Mouse (Mus musculus): ENCODE results near the gene Ftl1-ps1. TPM values are rescaled to one million over a fixed set of nuclear protein-coding genes. Genes with fewer than 3 reads are reported as not detected.

The Ftl1-ps1 gene
- 114 and 117 TPM in 2 replicates for polyA plus RNA-seq (2016; fragmentation: Nextera tagmentation; extraction: Ambion mirVana)

DNA sequence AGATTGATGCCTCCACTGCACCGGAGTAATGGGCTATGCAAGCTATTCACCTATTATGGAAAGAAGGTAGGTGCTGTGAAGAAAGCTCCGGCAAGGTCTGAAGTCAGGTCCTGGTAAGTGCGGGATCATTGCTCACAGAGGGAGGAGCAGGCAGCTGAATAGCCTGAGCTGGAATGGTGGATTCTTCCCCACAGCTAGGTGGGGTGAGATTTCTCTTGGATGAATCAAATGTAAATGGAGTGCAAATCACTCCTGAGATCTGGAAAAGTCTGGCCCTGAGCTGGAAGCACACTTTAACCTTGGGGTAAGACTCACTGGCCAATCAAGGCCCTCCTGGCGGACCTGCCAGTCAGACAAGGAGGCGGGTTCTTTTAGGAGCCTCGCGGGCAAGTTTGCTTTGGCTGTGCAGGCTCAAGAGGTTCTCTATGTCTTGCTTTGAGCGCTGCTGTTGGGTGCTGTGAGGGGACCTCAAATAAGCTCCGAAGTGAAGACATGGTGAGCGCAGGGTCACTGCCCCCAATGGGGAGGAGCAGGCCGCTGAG is at the start of gene Ftl1-ps1:
Ftl1-ps1 (plus strand) TSS at position 397 of the 542 bp plus-strand sequence.
- no peak within 1 kb of the TSS for H3K27ac ChIP-seq
- WGBS (ENCODE audit: insufficient replicate concordance) = 18% methylated on average over 11 of the region's 11 CpGs
- no peak within 1 kb of the TSS for H3K9ac ChIP-seq
- H3K4me1 ChIP-seq = no peaks in the 10 kb centered on the region
- H3K27me3 ChIP-seq (replicated peaks) = peaks cover 16% of the 10 kb centered on the region
- H3K4me2 ChIP-seq = peak within 1 kb of the TSS; percentile 29
- no peak for ATAC-seq
- no peaks in the 10 kb centered on the region for H3K9me3 ChIP-seq (replicated peaks)
- no peaks in the 10 kb centered on the region for H3K36me3 ChIP-seq
- no peak within 1 kb of the TSS for H3K4me3 ChIP-seq

GRCm38 (mm10) chr13:74350435-74350906 is 49.0 kb upstream of the Ftl1-ps1 start:
- H3K27ac ChIP-seq = peak overlapping the region; percentile 91

DNA sequence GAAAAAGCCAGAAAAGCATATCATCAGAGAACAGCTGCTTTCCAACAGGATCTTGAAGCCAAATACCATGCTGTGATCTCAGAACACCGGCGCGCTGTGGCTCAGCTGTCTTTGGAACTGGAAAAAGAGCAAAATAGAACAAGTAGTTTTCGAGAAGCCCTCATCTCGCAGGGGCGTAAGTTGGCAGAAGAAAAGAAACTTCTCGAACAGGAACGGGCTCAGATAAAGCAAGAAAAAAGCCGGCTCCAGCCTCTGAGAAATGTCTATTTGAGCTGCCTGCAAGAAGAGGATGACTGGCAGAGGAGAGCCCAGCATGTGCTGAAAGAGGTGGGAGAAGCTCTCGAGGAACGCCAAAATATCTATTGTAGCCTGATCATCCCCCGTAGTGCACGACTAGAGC is 43.0 kb upstream of the Ftl1-ps1 start:
- 91% methylated on average over 13 of the region's 13 CpGs for WGBS (ENCODE audit: insufficient replicate concordance)
- Histone ChIP-seq H3K36me3 (peaks cover 90% of the 10 kb centered on the region), H3K9me3 (replicated peaks) (no peaks in the 10 kb centered on the region), H3K4me3 (no peak overlapping the region), H3K4me2 (no peak overlapping the region), H3K4me1 (peaks cover 2% of the 10 kb centered on the region; the same call in 1 of the 2 replicates), H3K27me3 (replicated peaks) (no peaks in the 10 kb centered on the region), H3K27ac (no peak overlapping the region), H3K9ac (no peak overlapping the region)
- ATAC-seq = no peak

More at GRCm38 (mm10) chr13:74350435-74350906, 49.0 kb upstream of the Ftl1-ps1 start:
- Histone ChIP-seq H3K36me3 (peaks cover 32% of the 10 kb centered on the region), H3K9ac (peak overlapping the region; percentile 87), H3K4me2 (peak overlapping the region; percentile 84), H3K9me3 (replicated peaks) (no peaks in the 10 kb centered on the region), H3K4me1 (peaks cover 25% of the 10 kb centered on the region), H3K27me3 (replicated peaks) (no peaks in the 10 kb centered on the region), H3K4me3 (peak overlapping the region; percentile 81)
- WGBS (ENCODE audit: insufficient replicate concordance) = under 1% methylated on average over 15 of the region's 15 CpGs
- ATAC-seq = peak; percentile 44

DNA sequence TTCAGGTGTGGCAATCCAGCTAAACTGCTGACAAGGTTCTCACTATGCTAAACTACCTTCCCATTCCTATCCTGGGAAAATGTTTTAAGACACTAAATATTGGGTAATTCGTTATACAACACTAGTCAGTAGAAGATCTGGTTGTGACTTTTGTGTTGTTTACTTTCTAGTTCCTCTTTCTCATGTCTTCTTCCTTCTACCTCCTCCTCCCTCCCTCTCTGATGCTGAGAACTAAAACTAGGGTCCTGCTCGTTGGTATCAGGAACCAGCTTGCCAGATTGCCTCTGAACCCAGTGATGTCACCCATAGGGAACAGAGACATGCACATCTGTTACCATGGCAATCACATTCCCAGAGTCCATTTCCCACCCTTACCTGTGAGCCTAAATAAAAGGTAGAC is 37.3 kb upstream of the Ftl1-ps1 start:
- Histone ChIP-seq H3K27ac (no peak overlapping the region), H3K4me3 (no peak overlapping the region), H3K9ac (no peak overlapping the region), H3K9me3 (replicated peaks) (no peaks in the 10 kb centered on the region), H3K36me3 (peaks cover 47% of the 10 kb centered on the region), H3K4me2 (no peak overlapping the region), H3K27me3 (replicated peaks) (no peaks in the 10 kb centered on the region), H3K4me1 (no peaks in the 10 kb centered on the region)
- no peak for ATAC-seq
- 44% methylated on average over 2 of the region's 2 CpGs for WGBS (ENCODE audit: insufficient replicate concordance)

DNA sequence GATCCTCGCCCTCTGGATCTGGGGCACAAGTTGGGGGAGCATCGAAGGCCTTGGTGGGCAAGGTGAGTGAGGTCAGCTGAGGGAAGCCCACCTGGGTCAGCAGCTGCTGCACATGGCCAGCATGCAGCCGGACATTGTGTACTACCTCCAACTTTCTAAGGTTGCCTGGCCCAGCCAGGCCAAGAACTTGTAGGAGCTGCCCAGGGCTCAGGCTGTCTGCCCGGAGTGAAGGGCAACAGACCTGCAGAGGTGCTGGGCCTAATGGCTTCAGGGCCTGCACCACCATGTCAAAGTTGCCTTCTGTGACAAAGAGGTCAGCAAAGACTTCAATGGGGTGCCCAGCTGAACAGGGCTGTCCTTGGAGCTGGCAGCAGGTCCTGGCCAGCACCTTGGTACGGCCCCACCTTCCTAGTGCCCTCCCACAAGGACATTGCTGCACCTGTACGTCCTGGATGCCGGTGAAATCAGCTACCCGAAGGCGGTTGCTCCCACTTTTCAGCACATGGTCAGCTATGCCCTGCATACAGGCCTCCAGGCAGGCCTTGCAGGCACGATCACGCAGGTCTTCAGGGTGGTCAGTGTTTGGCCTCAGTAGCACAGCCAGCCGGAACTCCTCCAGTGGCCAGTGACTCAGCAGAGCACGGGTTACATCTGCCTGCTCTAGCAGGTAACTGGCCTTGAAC is 36.2 kb upstream of the Ftl1-ps1 start:
- H3K4me1 ChIP-seq = no peaks in the 10 kb centered on the region
- H3K4me2 ChIP-seq = no peak overlapping the region
- WGBS (ENCODE audit: insufficient replicate concordance) = 78% methylated on average over 13 of the region's 13 CpGs
- peak; percentile 35; the same call in 1 of the 2 replicates for ATAC-seq
- H3K27ac ChIP-seq = no peak overlapping the region
- H3K9ac ChIP-seq = no peak overlapping the region
- H3K9me3 ChIP-seq (replicated peaks) = no peaks in the 10 kb centered on the region
- peaks cover 36% of the 10 kb centered on the region for H3K36me3 ChIP-seq
- H3K27me3 ChIP-seq (replicated peaks) = no peaks in the 10 kb centered on the region
- H3K4me3 ChIP-seq = no peak overlapping the region

DNA sequence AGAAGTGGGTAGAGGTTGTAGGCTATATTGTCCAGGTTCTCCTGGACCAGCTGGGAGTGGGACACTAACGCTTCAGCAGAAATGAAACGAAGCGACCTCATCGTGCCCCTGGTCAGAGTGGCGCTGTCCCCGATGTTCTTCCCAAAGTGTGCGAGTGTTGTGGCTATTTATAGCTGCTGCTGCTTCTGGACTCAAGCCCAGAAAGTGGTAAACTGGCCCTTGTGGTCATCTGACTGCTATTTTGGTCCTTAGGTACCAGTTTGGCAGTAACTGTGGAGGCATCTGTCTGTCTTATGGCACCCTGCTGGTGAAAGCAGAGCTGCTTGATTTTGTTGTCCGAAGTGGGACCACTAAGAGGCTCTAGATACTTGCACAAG is 35.6 kb upstream of the Ftl1-ps1 start, which contains the start of gene Lrrc14b:
Lrrc14b (minus strand) TSS at position 147 of the 377 bp plus-strand sequence.
- Histone ChIP-seq H3K4me2 (no peak within 1 kb of the TSS), H3K9ac (no peak within 1 kb of the TSS)
- no peak for ATAC-seq

DNA sequence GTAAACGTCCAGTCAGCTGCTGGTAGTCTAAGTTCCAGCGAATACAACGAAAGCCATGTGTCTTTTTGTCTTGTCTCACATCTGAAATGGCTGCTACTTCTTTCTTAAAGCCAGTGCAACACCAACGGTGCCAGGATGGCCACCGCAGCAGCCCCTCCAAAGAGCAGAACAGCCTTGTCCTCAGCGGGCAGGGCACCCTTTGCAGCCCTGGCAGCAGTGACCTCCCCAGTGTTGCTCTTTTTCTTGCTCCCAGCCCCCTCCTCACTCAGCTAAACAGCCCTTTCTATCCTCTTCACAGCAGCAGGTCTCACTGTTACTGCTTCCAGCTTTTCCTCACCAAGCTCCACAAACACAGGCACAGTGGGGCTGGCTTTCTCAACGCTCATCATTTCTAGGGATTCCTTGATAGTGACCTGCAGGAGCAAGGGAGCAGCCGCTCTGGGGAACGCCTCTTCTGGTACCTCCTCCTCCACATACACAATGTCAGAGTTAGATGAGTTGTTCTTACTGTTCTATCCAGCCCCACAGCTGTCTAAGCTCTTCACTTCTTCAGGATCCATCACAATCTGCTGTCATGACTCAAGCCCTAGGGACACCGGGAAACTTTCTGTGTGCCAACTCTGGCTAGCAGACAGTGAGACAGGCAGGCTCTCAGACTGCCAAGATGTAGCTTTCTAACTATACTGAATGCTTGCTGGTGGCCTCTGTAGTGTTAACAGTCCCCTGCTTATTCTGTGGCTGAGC is 17.8 kb upstream of the Ftl1-ps1 start:
- WGBS (ENCODE audit: insufficient replicate concordance) = 62% methylated on average over 10 of the region's 10 CpGs
- no peak overlapping the region for H3K4me3 ChIP-seq
- ATAC-seq = no peak
- no peaks in the 10 kb centered on the region for H3K27me3 ChIP-seq (replicated peaks)
- no peaks in the 10 kb centered on the region for H3K36me3 ChIP-seq
- H3K9me3 ChIP-seq (replicated peaks) = no peaks in the 10 kb centered on the region
- no peak overlapping the region for H3K27ac ChIP-seq
- H3K4me2 ChIP-seq = no peak overlapping the region
- no peak overlapping the region for H3K9ac ChIP-seq
- no peaks in the 10 kb centered on the region for H3K4me1 ChIP-seq

More for the DNA sequence above, 35.6 kb upstream of the Ftl1-ps1 start, which contains the start of gene Lrrc14b:
- 72% methylated on average over 8 of the region's 8 CpGs for WGBS (ENCODE audit: insufficient replicate concordance)
- Histone ChIP-seq H3K27me3 (replicated peaks) (no peaks in the 10 kb centered on the region), H3K27ac (no peak within 1 kb of the TSS), H3K36me3 (peaks cover 31% of the 10 kb centered on the region), H3K4me1 (no peaks in the 10 kb centered on the region), H3K4me3 (no peak within 1 kb of the TSS), H3K9me3 (replicated peaks) (no peaks in the 10 kb centered on the region)

GRCm38 (mm10) chr13:74382289-74382688 is 17.2 kb upstream of the Ftl1-ps1 start:
- Histone ChIP-seq H3K4me1 (no peaks in the 10 kb centered on the region), H3K9me3 (replicated peaks) (no peaks in the 10 kb centered on the region), H3K4me3 (no peak overlapping the region), H3K4me2 (no peak overlapping the region), H3K36me3 (no peaks in the 10 kb centered on the region), H3K27me3 (replicated peaks) (no peaks in the 10 kb centered on the region), H3K9ac (no peak overlapping the region), H3K27ac (no peak overlapping the region)
- WGBS (ENCODE audit: insufficient replicate concordance) = 71% methylated on average over 3 of the region's 3 CpGs
- ATAC-seq = no peak

GRCm38 (mm10) chr13:74389730-74390129 is 9.8 kb upstream of the Ftl1-ps1 start:
- H3K27ac ChIP-seq = no peak overlapping the region
- H3K4me2 ChIP-seq = peak overlapping the region; percentile 65
- no peaks in the 10 kb centered on the region for H3K9me3 ChIP-seq (replicated peaks)
- ATAC-seq = no peak
- H3K4me1 ChIP-seq = peaks cover 9% of the 10 kb centered on the region; the same call in 1 of the 2 replicates
- no peak overlapping the region for H3K9ac ChIP-seq
- 52% methylated on average over 6 of the region's 6 CpGs for WGBS (ENCODE audit: insufficient replicate concordance)
- H3K4me3 ChIP-seq = peak overlapping the region; percentile 63
- no peaks in the 10 kb centered on the region for H3K27me3 ChIP-seq (replicated peaks)
- H3K36me3 ChIP-seq = no peaks in the 10 kb centered on the region

DNA sequence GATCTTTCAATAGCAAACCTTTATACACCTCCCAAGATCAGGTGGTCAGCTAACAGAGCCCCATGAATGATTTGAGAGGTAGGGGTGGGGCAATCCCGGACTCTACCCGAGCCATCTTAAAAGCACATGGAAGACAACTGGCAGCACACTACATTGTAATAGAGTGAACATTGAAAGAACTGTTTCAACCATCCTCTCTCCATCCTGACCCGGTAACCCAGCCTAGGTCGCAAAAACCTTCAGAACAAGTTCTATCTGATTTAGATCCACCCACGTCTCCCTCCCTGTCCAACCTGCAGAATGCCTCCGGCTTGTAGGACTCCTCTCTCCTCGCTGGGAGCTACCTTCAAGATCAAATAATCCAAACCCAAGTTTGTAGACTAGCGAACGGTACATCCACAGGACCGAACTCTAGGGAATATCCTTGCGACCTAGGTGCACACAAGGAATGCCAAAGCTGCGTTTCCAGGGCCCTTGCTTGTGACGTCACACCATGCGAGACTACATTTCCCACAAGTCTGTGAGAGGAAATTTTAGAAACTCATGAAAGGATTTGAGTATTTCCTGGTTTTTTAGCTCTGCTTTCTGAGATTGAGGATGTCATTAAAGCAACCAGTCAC is 9.0 kb upstream of the Ftl1-ps1 start, which contains the start of gene Zfp72:
Zfp72 (minus strand) TSS at position 466 of the 620 bp plus-strand sequence.
- ATAC-seq = peak; percentile 65
- Histone ChIP-seq H3K36me3 (no peaks in the 10 kb centered on the region), H3K4me1 (peaks cover 9% of the 10 kb centered on the region; the same call in 1 of the 2 replicates), H3K9ac (peak within 1 kb of the TSS; percentile 62; the same call in 1 of the 2 replicates), H3K9me3 (replicated peaks) (no peaks in the 10 kb centered on the region), H3K27ac (no peak within 1 kb of the TSS), H3K4me2 (peak within 1 kb of the TSS; percentile 65), H3K27me3 (replicated peaks) (0 out of 2 replicates have a peak, but pooled peaks cover 4% of the 10 kb centered on the region), H3K4me3 (peak within 1 kb of the TSS; percentile 63)
- 1% methylated on average over 14 of the region's 14 CpGs for WGBS (ENCODE audit: insufficient replicate concordance)

DNA sequence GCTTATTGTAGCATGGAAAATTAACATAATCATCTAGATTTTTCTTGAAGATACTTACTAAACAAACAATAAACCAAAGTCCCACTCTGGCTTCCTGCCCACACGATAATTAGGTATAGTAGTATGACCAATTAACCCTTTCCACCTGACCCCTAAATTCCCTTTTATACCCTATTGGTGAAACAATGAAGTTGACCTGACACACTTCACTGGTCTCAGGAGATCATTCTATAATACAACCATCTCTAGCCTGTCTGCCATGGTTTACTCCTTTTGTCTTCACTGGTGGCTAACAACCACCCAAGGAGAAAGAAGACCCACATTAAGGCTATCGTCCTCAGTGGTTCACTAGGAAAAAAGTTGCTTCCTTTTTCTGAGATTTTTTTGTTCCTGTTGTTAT is 8.3 kb upstream of the Ftl1-ps1 start:
- peaks cover 9% of the 10 kb centered on the region; the same call in 1 of the 2 replicates for H3K4me1 ChIP-seq
- no peak overlapping the region for H3K9ac ChIP-seq
- WGBS (ENCODE audit: insufficient replicate concordance) = 63% methylated on average over 2 of the region's 2 CpGs
- no peak overlapping the region for H3K4me3 ChIP-seq
- no peak for ATAC-seq
- H3K27me3 ChIP-seq (replicated peaks) = 0 out of 2 replicates have a peak, but pooled peaks cover 4% of the 10 kb centered on the region
- H3K36me3 ChIP-seq = no peaks in the 10 kb centered on the region
- no peak overlapping the region for H3K27ac ChIP-seq
- no peak overlapping the region for H3K4me2 ChIP-seq
- no peaks in the 10 kb centered on the region for H3K9me3 ChIP-seq (replicated peaks)
